Comparison of ENCODE assay signal across 8 mouse cellular contexts in the genomic region with DNA sequence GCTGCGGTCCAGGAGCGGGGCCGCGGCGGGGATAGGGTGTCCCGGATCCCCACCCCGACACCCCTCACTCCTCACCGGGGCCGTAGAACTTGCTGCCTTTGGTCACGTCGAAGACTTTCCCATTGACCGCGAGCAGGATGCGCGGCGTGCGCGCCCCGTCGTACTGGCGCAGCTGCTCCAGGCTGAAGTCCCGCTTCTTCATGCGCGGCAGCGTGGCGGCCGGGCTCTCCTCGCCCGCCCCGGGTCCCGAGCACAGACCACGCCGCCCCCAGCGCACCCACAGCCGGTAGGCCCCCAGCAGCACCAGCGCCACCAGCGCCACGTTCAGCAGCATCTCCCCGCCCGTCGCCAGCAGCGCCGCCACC. TPM values are rescaled to one million over a fixed set of nuclear protein-coding genes. Genes with fewer than 3 reads are reported as not detected.
DNase-seq lines count a peak whose midpoint lies in the region; ATAC-seq and TF ChIP-seq lines count a peak whose summit lies in the region.

No protein-coding gene starts in this region.

- H3K4me1 ChIP-seq in heart, embryonic 13.5 days, result peaks cover 32% of the 10 kb centered on the region
- peaks cover 5% of the 10 kb centered on the region in 2 experiments; a peak in 3 of 4 replicates for H3K4me1 ChIP-seq in ES-E14 (ENCODE audit: control insufficient read depth in 2 of 2, insufficient read depth in 2 of 2, low read length in 2 of 2, poor library complexity in 1 of 2)
- H3K4me1 ChIP-seq in forebrain, embryonic 15.5 days, result peaks cover 23% of the 10 kb centered on the region
- H3K4me1 ChIP-seq in liver, embryonic 15.5 days (replicated peaks), result peaks cover 35% of the 10 kb centered on the region

- H3K27ac ChIP-seq in heart, embryonic 13.5 days (replicated peaks), result peak overlapping the region; percentile 90
- peak overlapping the region; percentile 35; the same call in 1 of the 2 replicates for H3K27ac ChIP-seq in ES-E14 (ENCODE audit: insufficient read depth, low read depth, low read length, poor library complexity, severe bottlenecking)
- H3K27ac ChIP-seq in forebrain, embryonic 15.5 days (replicated peaks), result peak overlapping the region; percentile 95
- H3K27ac ChIP-seq in liver, embryonic 15.5 days (replicated peaks), result peak overlapping the region; percentile 88

- H3K36me3 ChIP-seq in heart, embryonic 13.5 days, result no peaks in the 10 kb centered on the region
- no peaks in the 10 kb centered on the region for H3K36me3 ChIP-seq in ES-E14 (ENCODE audit: control insufficient read depth, insufficient read depth, low read length, poor library complexity, severe bottlenecking)
- no peaks in the 10 kb centered on the region for H3K36me3 ChIP-seq in forebrain, embryonic 15.5 days
- no peaks in the 10 kb centered on the region for H3K36me3 ChIP-seq in liver, embryonic 15.5 days (replicated peaks)

- peak; percentile 0; the same call in 1 of the 2 replicates for ATAC-seq in heart, embryonic 13.5 days (ENCODE audit: extremely low read depth, insufficient number of reproducible peaks, low FRiP score, low TSS enrichment)
- peak; percentile 74 for ATAC-seq in forebrain, embryonic 15.5 days (replicated peaks)
- peak; percentile 3; the same call in 1 of the 2 replicates for ATAC-seq in liver, embryonic 15.5 days (ENCODE audit: insufficient read depth)

- no peak for DNase-seq in heart, postnatal 10 days
- DNase-seq in ES-E14 (ENCODE audit: low read depth, low spot score), result no peak
- DNase-seq in right cerebral cortex, postnatal 10 days (ENCODE audit: low spot score in 2 of 2), result no peak
- DNase-seq in gastrocnemius, postnatal 10 days, result no peak
- DNase-seq in layer of hippocampus, postnatal 14 days (ENCODE audit: low spot score in 2 of 2), result no peak

- no peaks in the 10 kb centered on the region for H3K27me3 ChIP-seq in heart, embryonic 13.5 days (replicated peaks)
- no peaks in the 10 kb centered on the region for H3K27me3 ChIP-seq in forebrain, embryonic 15.5 days
- H3K27me3 ChIP-seq in liver, embryonic 15.5 days, result no peaks in the 10 kb centered on the region

- WGBS in heart, embryonic 13.5 days, result under 1% methylated on average over 41 of the region's 43 CpGs
- under 1% methylated on average over 43 of the region's 43 CpGs for WGBS in forebrain, embryonic 15.5 days
- under 1% methylated on average over 43 of the region's 43 CpGs for WGBS in liver, embryonic 15.5 days (ENCODE audit: insufficient replicate concordance)

- intact Hi-C loops in heart, postnatal 10 days (cut with DNase I), result loop anchor here (5.0 to 10.0 kb wide), 5 partner anchors 80 to 480 kb away; partner anchors contain the start of gene Hspa4l

- in situ Hi-C loops in ES-E14 (cut with MboI; ENCODE audit: low sequenced_read_pairs in 2 of 2, unreplicated experiment in 2 of 2), result no loop called here

- H3K4me3 ChIP-seq in heart, embryonic 13.5 days, result peak overlapping the region; percentile 97
- peak overlapping the region; percentile 91 for H3K4me3 ChIP-seq in ES-E14 (ENCODE audit: insufficient read depth in 1 of 2, low read depth in 1 of 2, low read length in 2 of 2, poor library complexity in 1 of 2, severe bottlenecking in 1 of 2)
- peak overlapping the region; percentile 99 for H3K4me3 ChIP-seq in forebrain, embryonic 15.5 days
- peak overlapping the region; percentile 97 for H3K4me3 ChIP-seq in liver, embryonic 15.5 days (replicated peaks)

- H3K4me2 ChIP-seq in heart, embryonic 13.5 days, result peak overlapping the region; percentile 94
- peak overlapping the region; percentile 62 for H3K4me2 ChIP-seq in forebrain, embryonic 15.5 days (replicated peaks)
- peak overlapping the region; percentile 99 for H3K4me2 ChIP-seq in liver, embryonic 15.5 days

- peak overlapping the region; percentile 97 for H3K9ac ChIP-seq in heart, embryonic 13.5 days
- H3K9ac ChIP-seq in ES-E14 (ENCODE audit: insufficient read depth, low read depth, low read length, poor library complexity, severe bottlenecking), result peak overlapping the region; percentile 92
- H3K9ac ChIP-seq in forebrain, embryonic 15.5 days (replicated peaks), result peak overlapping the region; percentile 87
- H3K9ac ChIP-seq in liver, embryonic 15.5 days, result peak overlapping the region; percentile 90

- H3K9me3 ChIP-seq in heart, embryonic 13.5 days, result no peaks in the 10 kb centered on the region
- no peaks in the 10 kb centered on the region for H3K9me3 ChIP-seq in ES-E14 (ENCODE audit: control insufficient read depth, insufficient read depth, low read depth, low read length)
- H3K9me3 ChIP-seq in forebrain, embryonic 15.5 days, result no peaks in the 10 kb centered on the region
- no peaks in the 10 kb centered on the region for H3K9me3 ChIP-seq in liver, embryonic 15.5 days (replicated peaks)

TF ChIP-seq in ES-E14, 5 proteins besides CTCF, POLR2A, EP300 and RAD21:
- TF ChIP-seq ZC3H11A (IDR thresholded peaks at IDR 0.05; ENCODE audit: borderline replicate concordance, low read depth, low read length) (no peak), HCFC1 (IDR thresholded peaks at IDR 0.05; ENCODE audit: borderline replicate concordance, insufficient read depth, low read length) (no peak), MAFK (IDR thresholded peaks at IDR 0.05; ENCODE audit: insufficient read depth, low read depth, low read length) (no peak), ZNF384 (IDR thresholded peaks at IDR 0.05; ENCODE audit: low read depth, low read length) (no peak), CHD2 (IDR thresholded peaks at IDR 0.05; ENCODE audit: low read depth, low read length) (no peak)

RNA-seq across cellular contexts. Expression of gene Pgrmc2, which starts 0.3 kb away (rescaled TPM):
- 43.0 and 44.4 TPM in 2 replicates for polyA plus RNA-seq in heart, embryonic 13.5 days (2015; fragmentation: Nextera tagmentation; extraction: Ambion mirVana)
- 10 to 100 TPM; 42.3 to 46.9 TPM for total RNA-seq in heart, postnatal 10 days (2021)
- 61.5 and 82.7 TPM in 2 replicates for total RNA-seq in ES-E14 (2012; rRNA removed)
- 31.0 and 32.5 TPM in 2 replicates for polyA plus RNA-seq in forebrain, embryonic 15.5 days (2015; fragmentation: Nextera tagmentation; extraction: Ambion mirVana)
- polyA plus RNA-seq in liver, embryonic 15.5 days (2015; fragmentation: Nextera tagmentation; extraction: Ambion mirVana), result 17.1 and 18.1 TPM in 2 replicates
- total RNA-seq in gastrocnemius, postnatal 10 days (2021), result 10 to 100 TPM; 31.2 to 36.9 TPM
- 10 to 100 TPM; 47.1 to 50.5 TPM for total RNA-seq in layer of hippocampus, postnatal 14 days (2021)

Comparison
In these comparisons a context has a peak if more than half of its experiments do, and no peak if none do; other contexts are left out.
1. ATAC-seq: peak in every context shown above with its lines; median percentile 74 in forebrain, embryonic 15.5 days; 3 in liver, embryonic 15.5 days; 0 in heart, embryonic 13.5 days.
2. H3K27ac ChIP-seq: peak in every context shown above with its lines; median percentile 95 in forebrain, embryonic 15.5 days; 90 in heart, embryonic 13.5 days; 88 in liver, embryonic 15.5 days; 35 in ES-E14.